Mouse (Mus musculus) neural tube, embryonic 14.5 days (tissue): Measurements from ENCODE around the gene Ccdc85c. TPM values are rescaled to one million over a fixed set of nuclear protein-coding genes. Genes with fewer than 3 reads are reported as not detected.

Experiments
- ATAC-seq: fragments of 200-750 bp; cut with Nextera tagmentation; 2 replicates; pipeline ENCODE4 v1.8.0; 2017; ENCODE audit warnings: low read depth, mild to moderate bottlenecking, moderate TSS enrichment, moderate library complexity
- H3K27ac ChIP-seq: fragments of 300-500 bp; sonication (generic); 2 replicates; pipeline ENCODE4 v1.5.1; 2014; ENCODE audit warnings: low read depth, mild to moderate bottlenecking, control low read depth, low read length, moderate library complexity, mixed read lengths
- H3K27me3 ChIP-seq: fragments of 300-500 bp; sonication (generic); 2 replicates; pipeline ENCODE4 v1.6.1; 2014; ENCODE audit warnings: low read length; ENCODE audit not compliant: control insufficient read depth, insufficient read depth
- H3K36me3 ChIP-seq: fragments of 300-500 bp; sonication (generic); 2 replicates; pipeline ENCODE4 v1.6.1; 2014; ENCODE audit warnings: low read length, mixed read lengths; ENCODE audit not compliant: control insufficient read depth, insufficient read depth
- H3K4me1 ChIP-seq: fragments of 300-500 bp; sonication (generic); 2 replicates; pipeline ENCODE4 v1.6.1; 2014; ENCODE audit warnings: low read length; ENCODE audit not compliant: control insufficient read depth, insufficient read depth
- H3K4me2 ChIP-seq: fragments of 300-500 bp; sonication (generic); 2 replicates; pipeline ENCODE4 v1.6.1; 2014; ENCODE audit warnings: mild to moderate bottlenecking, low read depth, low read length, control low read depth
- H3K4me3 ChIP-seq: fragments of 300-500 bp; sonication (generic); 2 replicates; pipeline ENCODE4 v1.5.1; 2014; ENCODE audit warnings: low read depth, low read length, control low read depth, mixed read lengths
- H3K9ac ChIP-seq: fragments of 300-500 bp; sonication (generic); replicated peaks from 2 replicates; pipeline ENCODE4 v1.6.1; 2014; ENCODE audit warnings: low read depth, mild to moderate bottlenecking, control low read depth, low read length, mixed read lengths
- H3K9me3 ChIP-seq: fragments of 300-500 bp; sonication (generic); 2 replicates; pipeline ENCODE4 v1.6.1; 2016; ENCODE audit warnings: low read length; ENCODE audit not compliant: control insufficient read depth
- WGBS: fragments of 180-500 bp; shearing (Covaris S2); extraction: QIAGEN DNeasy Blood & Tissue Kit; methylation state at CpG from one replicate; pipeline ENCODE4 v1.1.7; 2014; 5-methylcytosine and 5-hydroxymethylcytosine counted together
- polyA plus RNA-seq: library from polyadenylated mRNA; unstranded; fragments of >200 nt; fragmentation: Nextera tagmentation; extraction: Ambion mirVana; gene quantifications from 2 replicates; pipeline ENCODE4 v1.2.1, GENCODE M21; 2014

Gene Ccdc85c
- polyA plus RNA-seq, 1 experiment from 2014 or later: 17.3 TPM

DNA sequence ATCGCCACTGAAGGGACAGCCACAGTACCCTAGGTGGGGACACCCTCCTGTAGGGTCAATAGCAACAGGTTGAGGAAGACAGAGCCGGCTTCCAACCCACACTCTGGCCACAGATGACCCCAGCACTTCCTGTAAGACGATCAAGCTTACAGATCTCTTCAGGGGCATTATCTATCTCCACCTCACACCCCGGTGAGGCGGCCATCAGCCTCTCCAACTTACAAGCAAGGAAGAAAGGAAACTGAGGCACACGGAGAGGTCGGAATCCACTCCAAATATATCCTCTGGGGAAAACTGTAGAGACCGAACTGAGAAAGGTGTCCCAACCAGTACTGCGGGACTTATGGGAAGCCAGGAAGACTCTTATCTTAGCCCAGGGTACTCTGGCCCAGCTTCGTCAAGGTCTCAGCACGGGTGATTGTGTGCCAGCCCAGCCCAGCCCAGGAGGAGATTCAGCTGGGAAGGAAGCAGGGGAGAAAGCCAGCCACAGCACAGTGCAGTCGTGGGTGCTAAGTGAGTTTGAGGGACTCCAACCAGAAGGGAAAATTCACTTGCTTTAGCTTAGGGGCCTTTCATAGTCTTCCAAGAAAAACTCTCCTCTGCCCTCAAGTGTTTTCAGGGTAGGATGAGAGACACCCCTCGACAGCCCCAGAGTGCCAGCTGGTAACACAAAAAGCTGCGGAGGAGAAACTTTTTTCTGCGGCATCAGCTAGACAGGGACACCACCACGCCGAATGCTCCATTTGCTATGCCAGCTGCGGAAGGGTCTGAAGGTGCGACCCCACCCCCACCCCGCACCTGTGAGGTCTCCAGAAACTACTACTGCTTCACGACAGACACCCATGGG, 1.5 kb downstream of the Ccdc85c start:
- Histone ChIP-seq H3K27ac (peak overlapping the region; percentile 97; the same call in 1 of the 2 replicates), H3K9ac (peak overlapping the region; percentile 79), H3K4me1 (peaks cover 71% of the 10 kb centered on the region)

DNA sequence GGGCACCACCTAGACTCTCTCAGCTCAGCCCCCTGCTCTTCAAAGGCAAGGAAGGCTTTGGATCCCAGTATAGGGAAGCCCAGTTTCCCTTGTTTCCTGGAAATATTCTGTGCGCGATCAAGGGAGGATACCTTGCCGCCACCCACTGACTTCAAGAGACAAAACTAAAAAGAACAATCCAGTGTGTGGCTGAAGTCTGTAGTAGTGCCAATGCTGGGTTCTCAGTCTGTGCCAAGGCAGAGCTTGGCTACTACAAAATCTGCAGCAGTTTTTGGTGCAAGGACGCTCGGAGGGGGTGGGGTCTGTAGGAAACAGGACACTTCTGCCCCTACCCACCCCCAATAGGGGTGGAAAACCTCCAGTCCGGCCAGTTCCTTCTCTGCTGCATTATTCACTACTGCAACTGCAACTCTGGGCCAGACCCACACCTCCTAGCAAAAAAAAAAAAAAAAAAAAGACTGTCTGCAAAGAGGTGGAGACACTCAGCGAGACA, 3.0 kb downstream of the Ccdc85c start:
- H3K9me3 ChIP-seq: no peaks in the 10 kb centered on the region
- peak overlapping the region; percentile 84 for H3K4me2 ChIP-seq
- no peaks in the 10 kb centered on the region for H3K36me3 ChIP-seq
- H3K27me3 ChIP-seq: no peaks in the 10 kb centered on the region
- H3K9ac ChIP-seq: no peak overlapping the region; the same call in 1 of the 2 replicates
- WGBS: 48% methylated on average over 7 of the region's 7 CpGs
- H3K27ac ChIP-seq: no peak overlapping the region
- peak overlapping the region; percentile 88 for H3K4me3 ChIP-seq
- ATAC-seq: no peak
- H3K4me1 ChIP-seq: peaks cover 61% of the 10 kb centered on the region

More for the DNA sequence above, 1.5 kb downstream of the Ccdc85c start:
- 3% methylated on average over 21 of the region's 21 CpGs for WGBS
- H3K4me3 ChIP-seq: peak overlapping the region; percentile 88
- H3K4me2 ChIP-seq: peak overlapping the region; percentile 84
- no peaks in the 10 kb centered on the region for H3K27me3 ChIP-seq
- no peak for ATAC-seq
- H3K9me3 ChIP-seq: no peaks in the 10 kb centered on the region
- no peaks in the 10 kb centered on the region for H3K36me3 ChIP-seq

DNA sequence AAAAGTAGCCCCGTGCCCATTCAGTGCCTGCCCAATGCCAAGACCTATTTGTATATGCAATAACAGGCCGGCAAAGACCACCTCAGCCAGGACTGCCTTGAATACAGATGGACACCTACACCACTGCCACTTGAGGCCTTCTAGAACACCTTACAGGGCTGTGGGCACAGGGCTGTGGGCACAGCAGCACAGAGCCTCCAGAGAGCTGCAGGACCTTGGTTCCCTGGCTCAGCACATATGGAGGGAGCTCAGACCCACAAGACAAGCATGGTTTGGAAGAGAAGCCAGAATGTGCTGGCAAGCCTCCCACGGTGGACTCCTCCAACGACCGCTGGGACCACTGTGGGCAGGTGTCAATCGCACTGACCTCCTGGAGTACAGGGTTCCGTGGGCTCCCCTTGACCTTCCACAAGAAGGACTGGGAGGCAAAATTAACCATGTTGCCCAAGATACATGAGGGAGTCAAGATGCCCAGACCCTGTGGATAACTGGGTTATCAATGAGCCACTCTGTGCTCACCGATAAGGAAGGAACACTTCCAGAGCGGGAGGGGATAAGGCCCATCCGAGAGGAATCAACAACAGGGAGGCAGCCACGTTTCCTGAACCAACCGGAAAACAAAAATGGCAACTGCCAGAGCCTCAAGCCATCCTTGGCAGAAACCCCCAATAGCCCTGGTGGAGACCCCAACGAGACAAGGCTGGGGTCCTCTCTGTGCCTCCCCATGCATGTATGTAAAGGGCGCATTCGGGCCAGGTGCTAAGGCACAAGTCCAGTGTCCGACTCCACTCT, 3.7 kb downstream of the Ccdc85c start:
- H3K27ac ChIP-seq: peak overlapping the region; percentile 44; the same call in 1 of the 2 replicates
- 0 out of 2 replicates have a peak overlapping the region, but pooled peaks have one; percentile 7 for H3K9ac ChIP-seq
- ATAC-seq: no peak
- H3K4me2 ChIP-seq: peak overlapping the region; percentile 84
- H3K9me3 ChIP-seq: no peaks in the 10 kb centered on the region
- H3K4me3 ChIP-seq: peak overlapping the region; percentile 88
- 64% methylated on average over 16 of the region's 16 CpGs for WGBS
- no peaks in the 10 kb centered on the region for H3K27me3 ChIP-seq
- no peaks in the 10 kb centered on the region for H3K36me3 ChIP-seq
- peaks cover 62% of the 10 kb centered on the region for H3K4me1 ChIP-seq

DNA sequence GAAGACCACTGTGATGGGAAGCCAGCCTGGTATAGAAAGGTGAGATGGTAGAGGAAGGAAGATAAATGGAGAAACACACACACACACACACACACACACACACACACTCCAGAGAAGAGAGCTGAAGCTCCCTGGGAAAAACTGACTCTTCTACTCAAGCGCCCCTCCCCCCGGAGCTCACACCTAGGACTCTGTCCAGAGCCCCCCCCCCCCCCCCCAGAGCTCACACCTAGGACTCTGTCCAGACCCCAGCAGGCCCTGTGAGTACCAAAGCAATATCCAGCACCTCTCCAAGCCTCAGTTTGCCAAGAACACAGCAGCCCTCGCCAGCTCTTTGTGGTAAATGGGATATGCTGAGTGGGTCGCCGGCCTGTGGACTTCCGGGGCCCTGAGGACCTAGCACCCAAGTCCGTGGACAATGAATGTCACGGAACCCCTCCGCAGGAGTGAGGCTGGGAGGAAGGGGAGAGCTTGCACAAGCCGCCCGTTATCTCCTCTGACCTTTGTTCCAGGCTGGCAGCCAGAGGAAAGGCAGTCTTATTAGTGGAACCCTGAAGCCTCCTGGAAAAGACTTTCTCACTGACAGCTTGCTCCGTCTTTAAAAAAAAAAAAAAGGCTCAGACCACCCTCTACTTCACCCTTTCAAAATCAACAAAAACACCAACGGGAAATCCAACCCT, 4.8 kb downstream of the Ccdc85c start:
- no peak overlapping the region; the same call in 1 of the 2 replicates for H3K4me3 ChIP-seq
- 54% methylated on average over 13 of the region's 13 CpGs for WGBS
- no peak overlapping the region for H3K27ac ChIP-seq
- no peaks in the 10 kb centered on the region for H3K27me3 ChIP-seq
- no peak for ATAC-seq
- H3K9ac ChIP-seq: peak overlapping the region; percentile 32; the same call in 1 of the 2 replicates
- no peaks in the 10 kb centered on the region for H3K36me3 ChIP-seq
- no peaks in the 10 kb centered on the region for H3K9me3 ChIP-seq
- H3K4me1 ChIP-seq: peaks cover 72% of the 10 kb centered on the region
- H3K4me2 ChIP-seq: peak overlapping the region; percentile 84

GRCm38 (mm10) chr12:108269699-108270098, 5.5 kb downstream of the Ccdc85c start:
- Histone ChIP-seq H3K36me3 (no peaks in the 10 kb centered on the region), H3K4me3 (no peak overlapping the region), H3K4me2 (no peak overlapping the region), H3K9me3 (no peaks in the 10 kb centered on the region), H3K9ac (no peak overlapping the region), H3K27ac (no peak overlapping the region), H3K27me3 (no peaks in the 10 kb centered on the region), H3K4me1 (peaks cover 78% of the 10 kb centered on the region)
- ATAC-seq: no peak
- 76% methylated on average over 5 of the region's 5 CpGs for WGBS

DNA sequence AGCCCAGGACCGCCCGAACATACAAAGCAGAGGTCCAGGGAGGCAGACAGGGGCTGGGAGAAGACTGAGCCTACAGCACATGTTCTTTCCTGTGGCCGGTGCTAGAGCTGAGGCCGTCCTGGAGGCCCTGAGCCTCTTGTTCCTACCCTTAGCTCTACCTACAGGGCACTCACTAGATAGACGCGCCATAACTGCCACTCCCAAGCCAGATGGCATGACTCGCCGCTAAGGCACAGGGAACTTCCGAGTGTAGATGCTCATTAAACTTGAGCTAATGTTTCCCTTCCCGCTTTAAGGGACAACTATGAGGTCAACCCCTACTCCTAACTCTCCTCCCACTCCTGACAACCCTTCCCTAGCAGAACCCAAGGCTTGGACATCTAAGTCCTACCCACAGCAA, 6.3 kb downstream of the Ccdc85c start:
- Histone ChIP-seq H3K27ac (no peak overlapping the region), H3K4me3 (no peak overlapping the region), H3K4me2 (no peak overlapping the region), H3K27me3 (no peaks in the 10 kb centered on the region), H3K9me3 (no peaks in the 10 kb centered on the region), H3K4me1 (peaks cover 84% of the 10 kb centered on the region), H3K36me3 (no peaks in the 10 kb centered on the region), H3K9ac (no peak overlapping the region)
- 83% methylated on average over 10 of the region's 10 CpGs for WGBS
- no peak for ATAC-seq

DNA sequence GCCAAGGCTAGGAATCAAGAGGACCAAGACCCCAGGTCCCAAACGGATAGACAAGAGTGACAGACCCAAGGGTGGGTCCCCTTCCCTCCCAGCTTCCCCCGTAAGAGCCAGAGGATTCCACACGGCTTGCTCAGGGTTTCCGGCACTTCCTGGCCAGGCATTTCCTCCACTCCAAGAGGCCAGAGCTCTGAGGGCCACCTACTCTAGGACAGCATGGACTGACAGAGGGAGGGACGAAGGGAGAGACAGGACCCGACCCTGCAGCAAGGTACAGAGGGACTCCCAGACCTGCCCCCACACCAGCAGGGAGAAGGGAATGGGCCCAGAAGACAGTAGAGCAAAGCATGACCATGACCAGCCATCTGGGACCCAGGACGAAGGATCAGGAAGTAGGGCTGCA, 7.6 kb downstream of the Ccdc85c start:
- no peak for ATAC-seq
- Histone ChIP-seq H3K4me3 (no peak overlapping the region), H3K36me3 (no peaks in the 10 kb centered on the region), H3K4me1 (peaks cover 83% of the 10 kb centered on the region), H3K4me2 (no peak overlapping the region), H3K27me3 (no peaks in the 10 kb centered on the region), H3K9me3 (no peaks in the 10 kb centered on the region), H3K27ac (no peak overlapping the region), H3K9ac (no peak overlapping the region)
- WGBS: 77% methylated on average over 7 of the region's 7 CpGs

DNA sequence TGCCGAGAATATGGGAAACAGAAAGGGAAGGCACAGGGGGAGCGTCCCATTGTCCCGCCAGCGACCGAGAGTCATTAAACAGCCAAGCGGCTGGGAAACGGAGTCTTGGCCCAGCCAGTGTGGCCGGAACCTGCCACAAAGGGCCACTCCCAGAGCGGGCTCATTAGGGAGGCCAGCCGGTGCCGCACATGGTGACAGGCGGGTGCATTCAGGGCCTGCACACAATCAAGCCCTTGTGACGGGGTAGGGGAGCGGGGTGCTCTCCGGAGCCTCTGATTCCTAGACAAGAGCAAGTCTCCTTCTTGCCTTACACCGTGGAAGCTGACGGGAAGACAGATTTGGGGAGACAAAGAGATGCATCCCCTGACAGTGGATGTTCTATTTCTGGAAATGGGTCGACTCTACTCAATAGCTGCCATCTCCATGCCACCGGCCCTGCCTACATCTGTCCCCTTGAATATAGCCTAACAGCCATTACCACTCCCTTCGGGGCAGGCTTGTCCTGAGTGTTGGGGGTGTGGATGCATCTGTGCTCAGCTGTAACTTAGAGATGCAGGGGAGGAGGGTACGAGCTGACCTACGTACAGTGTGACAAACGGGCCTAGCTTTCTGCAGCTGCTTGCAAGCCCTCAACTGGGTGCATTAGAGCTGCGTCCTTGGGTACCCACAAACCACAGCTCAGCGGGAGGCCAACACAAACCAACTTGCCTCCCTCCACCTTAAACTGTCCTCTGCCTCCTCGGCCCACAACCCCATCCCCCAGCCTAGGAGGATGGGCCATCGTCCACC, 9.2 kb downstream of the Ccdc85c start:
- H3K36me3 ChIP-seq: no peaks in the 10 kb centered on the region
- peak; percentile 76 for ATAC-seq
- WGBS: 6% methylated on average over 27 of the region's 27 CpGs
- peak overlapping the region; percentile 6; the same call in 1 of the 2 replicates for H3K4me3 ChIP-seq
- peak overlapping the region; percentile 52 for H3K9ac ChIP-seq
- H3K27me3 ChIP-seq: no peaks in the 10 kb centered on the region
- peak overlapping the region; percentile 88 for H3K27ac ChIP-seq
- H3K4me2 ChIP-seq: peak overlapping the region; percentile 45
- H3K9me3 ChIP-seq: no peaks in the 10 kb centered on the region
- peaks cover 71% of the 10 kb centered on the region for H3K4me1 ChIP-seq
